Mouse (Mus musculus) neural tube, embryonic 15.5 days (tissue): ENCODE measurements around the gene Sppl3. TPM values are rescaled to one million over a fixed set of nuclear protein-coding genes. Genes with fewer than 3 reads are reported as not detected.
A peak's percentile ranks its signal among the peaks of the same experiment; 100 is the strongest.

Experiments used
- ATAC-seq: fragments of 200-750 bp; cut with Nextera tagmentation; 2 replicates; pipeline ENCODE4 v1.8.0; 2017; ENCODE audit warnings: mild to moderate bottlenecking, moderate TSS enrichment, moderate library complexity; ENCODE audit not compliant: low FRiP score
- H3K27ac ChIP-seq: fragments of 300-500 bp; sonication (generic); replicated peaks from 2 replicates; pipeline ENCODE4 v1.5.1; 2015; ENCODE audit warnings: mild to moderate bottlenecking, inconsistent platforms
- H3K27me3 ChIP-seq: fragments of 300-500 bp; sonication (generic); replicated peaks from 2 replicates; pipeline ENCODE4 v1.6.1; 2015; ENCODE audit warnings: inconsistent platforms
- H3K36me3 ChIP-seq: fragments of 300-500 bp; sonication (generic); 2 replicates; pipeline ENCODE4 v1.6.1; 2015; ENCODE audit warnings: inconsistent platforms
- H3K4me1 ChIP-seq: fragments of 300-500 bp; sonication (generic); 2 replicates; pipeline ENCODE4 v1.6.1; 2015; ENCODE audit warnings: inconsistent platforms
- H3K4me2 ChIP-seq: fragments of 300-500 bp; sonication (generic); 2 replicates; pipeline ENCODE4 v1.6.1; 2015; ENCODE audit warnings: inconsistent platforms, mild to moderate bottlenecking, moderate library complexity
- H3K4me3 ChIP-seq: fragments of 300-500 bp; sonication (generic); replicated peaks from 2 replicates; pipeline ENCODE4 v1.5.1; 2015; ENCODE audit warnings: mild to moderate bottlenecking, inconsistent platforms
- H3K9ac ChIP-seq: fragments of 300-500 bp; sonication (generic); replicated peaks from 2 replicates; pipeline ENCODE4 v1.6.1; 2015; ENCODE audit warnings: mild to moderate bottlenecking, inconsistent platforms
- H3K9me3 ChIP-seq: fragments of 300-500 bp; sonication (generic); replicated peaks from 2 replicates; pipeline ENCODE4 v1.6.1; 2016; ENCODE audit warnings: inconsistent platforms
- WGBS: fragments of 180-500 bp; shearing (Covaris S2); methylation state at CpG from one replicate; pipeline ENCODE4 v1.1.7; 2015; ENCODE audit warnings: mixed read lengths; 5-methylcytosine and 5-hydroxymethylcytosine counted together
- polyA plus RNA-seq: library from polyadenylated mRNA; unstranded; fragments of >200 nt; fragmentation: Nextera tagmentation; extraction: Ambion mirVana; gene quantifications from 2 replicates; pipeline ENCODE4 v1.2.1, GENCODE M21; 2015

Gene Sppl3
- polyA plus RNA-seq, 1 experiment from 2014 or later: 30.9 TPM

- Histone ChIP-seq H3K9me3 (no peaks in the 10 kb centered on the region), H3K36me3 (no peaks in the 10 kb centered on the region), H3K4me2 (no peak overlapping the region), H3K4me3 (no peak overlapping the region), H3K27ac (no peak overlapping the region), H3K9ac (no peak overlapping the region), H3K4me1 (no peaks in the 10 kb centered on the region), H3K27me3 (no peaks in the 10 kb centered on the region)
- ATAC-seq: no peak
- 78% methylated on average over 6 of the region's 6 CpGs for WGBS
Observed at GRCm38 (mm10) chr5:115002781-115003180, 8.2 kb upstream of the Sppl3 start.

DNA sequence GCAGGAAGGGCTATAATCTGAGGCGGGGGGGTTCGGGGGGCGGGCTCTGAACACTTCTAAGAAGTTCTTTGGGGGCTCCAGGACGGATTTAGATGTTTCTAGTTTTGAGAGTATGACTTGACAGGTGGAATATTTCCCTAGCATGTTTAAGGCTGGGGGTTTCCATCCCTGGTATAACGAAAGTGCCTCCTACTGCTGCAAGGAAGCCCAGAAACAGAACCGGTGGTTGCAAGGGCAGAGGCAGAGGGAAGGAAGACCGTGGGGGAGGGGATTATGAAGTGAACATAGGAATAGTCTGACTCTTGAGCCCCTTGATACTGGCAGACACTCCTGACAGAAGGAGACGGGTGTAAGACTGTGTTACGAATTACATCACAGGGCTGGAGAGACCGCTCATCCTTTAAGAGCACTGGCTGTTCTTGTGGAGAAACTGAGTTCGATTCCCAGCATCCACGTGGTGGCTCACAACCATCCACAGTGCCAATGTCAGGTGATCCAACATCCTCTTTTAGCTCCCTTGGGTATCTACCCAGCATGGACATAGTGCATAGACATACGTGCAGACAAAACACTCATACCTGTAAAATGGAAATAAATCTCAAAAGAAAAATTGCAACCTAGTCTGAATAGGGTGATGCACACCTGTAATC is 7.6 kb upstream of the Sppl3 start:
- Histone ChIP-seq H3K9me3 (no peaks in the 10 kb centered on the region), H3K27me3 (no peaks in the 10 kb centered on the region), H3K36me3 (no peaks in the 10 kb centered on the region), H3K4me1 (no peaks in the 10 kb centered on the region), H3K9ac (no peak overlapping the region), H3K4me2 (no peak overlapping the region), H3K4me3 (no peak overlapping the region), H3K27ac (no peak overlapping the region)
- 86% methylated on average over 13 of the region's 13 CpGs for WGBS
- ATAC-seq: no peak

DNA sequence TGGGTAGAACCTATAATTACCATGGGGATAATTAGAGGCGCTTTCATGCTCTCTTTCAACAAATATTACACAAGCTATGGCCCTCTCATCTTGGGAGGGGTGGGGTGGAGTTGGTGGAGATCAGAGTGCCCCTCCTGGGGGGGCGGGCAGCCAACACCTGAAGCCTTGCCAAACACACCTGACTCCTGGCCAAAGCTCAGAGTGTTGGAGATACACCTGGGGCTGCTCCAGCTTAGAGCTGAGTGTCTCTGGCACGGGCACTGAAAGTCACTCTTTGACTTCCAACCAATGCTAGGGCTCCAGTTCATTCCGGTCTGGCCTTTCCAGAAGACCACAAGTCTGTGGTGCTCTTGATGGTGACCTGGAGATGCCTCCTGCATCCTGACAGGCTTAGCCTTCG is 3.2 kb upstream of the Sppl3 start:
- Histone ChIP-seq H3K9ac (no peak overlapping the region), H3K9me3 (no peaks in the 10 kb centered on the region), H3K4me1 (peaks cover 19% of the 10 kb centered on the region), H3K4me3 (no peak overlapping the region), H3K27ac (no peak overlapping the region), H3K4me2 (no peak overlapping the region), H3K36me3 (no peaks in the 10 kb centered on the region), H3K27me3 (no peaks in the 10 kb centered on the region)
- ATAC-seq: no peak
- 82% methylated on average over 5 of the region's 5 CpGs for WGBS

GRCm38 (mm10) chr5:115008307-115008706 is 2.6 kb upstream of the Sppl3 start:
- no peak for ATAC-seq
- H3K36me3 ChIP-seq: no peaks in the 10 kb centered on the region
- H3K4me1 ChIP-seq: peaks cover 24% of the 10 kb centered on the region
- 94% methylated on average over 7 of the region's 7 CpGs for WGBS
- H3K4me3 ChIP-seq: no peak overlapping the region
- H3K27ac ChIP-seq: no peak overlapping the region
- no peaks in the 10 kb centered on the region for H3K27me3 ChIP-seq
- H3K4me2 ChIP-seq: no peak overlapping the region
- H3K9ac ChIP-seq: no peak overlapping the region
- no peaks in the 10 kb centered on the region for H3K9me3 ChIP-seq

- Histone ChIP-seq H3K4me1 (peaks cover 30% of the 10 kb centered on the region), H3K4me2 (no peak overlapping the region), H3K9ac (no peak overlapping the region), H3K9me3 (no peaks in the 10 kb centered on the region), H3K27ac (no peak overlapping the region), H3K27me3 (no peaks in the 10 kb centered on the region), H3K36me3 (no peaks in the 10 kb centered on the region), H3K4me3 (no peak overlapping the region)
- 91% methylated on average over 6 of the region's 6 CpGs for WGBS
- ATAC-seq: no peak
Observed at GRCm38 (mm10) chr5:115009143-115009542, 1.8 kb upstream of the Sppl3 start.

DNA sequence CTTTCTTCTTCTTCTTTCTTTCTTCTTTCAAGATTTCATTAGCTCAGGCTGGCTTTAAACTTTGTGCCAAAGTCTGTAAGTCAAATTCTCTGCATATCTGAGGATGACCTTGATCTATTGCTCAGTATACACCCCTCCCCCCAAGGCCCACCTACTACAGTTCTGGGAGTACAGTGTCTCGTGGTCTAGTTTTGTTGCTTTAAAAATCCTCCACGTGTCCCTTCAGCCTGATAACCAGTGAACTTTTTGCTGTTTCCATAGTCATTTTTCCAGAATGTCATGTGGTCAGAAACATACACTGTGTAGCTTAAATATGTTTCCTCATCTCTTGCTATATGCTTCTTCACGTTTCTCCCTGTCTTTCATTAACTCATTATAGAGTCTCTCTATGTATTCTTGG is 976 bp upstream of the Sppl3 start:
- no peak for ATAC-seq
- H3K27me3 ChIP-seq: no peaks in the 10 kb centered on the region
- H3K4me2 ChIP-seq: peak overlapping the region; percentile 75
- H3K9ac ChIP-seq: peak overlapping the region; percentile 93; the same call in 1 of the 2 replicates
- H3K4me1 ChIP-seq: peaks cover 37% of the 10 kb centered on the region
- peak overlapping the region; percentile 93; the same call in 1 of the 2 replicates for H3K4me3 ChIP-seq
- no peaks in the 10 kb centered on the region for H3K36me3 ChIP-seq
- WGBS: 64% methylated on average over 3 of the region's 3 CpGs
- peak overlapping the region; percentile 96 for H3K27ac ChIP-seq
- no peaks in the 10 kb centered on the region for H3K9me3 ChIP-seq

GRCm38 (mm10) chr5:115011217-115011518 is 231 bp downstream of the Sppl3 start:
- Histone ChIP-seq H3K9me3 (no peaks in the 10 kb centered on the region), H3K27ac (peak overlapping the region; percentile 96), H3K9ac (peak overlapping the region; percentile 93), H3K36me3 (no peaks in the 10 kb centered on the region), H3K4me1 (peaks cover 47% of the 10 kb centered on the region), H3K27me3 (no peaks in the 10 kb centered on the region), H3K4me3 (peak overlapping the region; percentile 93), H3K4me2 (peak overlapping the region; percentile 94)
- ATAC-seq: peak; percentile 40; the same call in 1 of the 2 replicates
- WGBS: 0% methylated on average over 21 of the region's 57 CpGs

DNA sequence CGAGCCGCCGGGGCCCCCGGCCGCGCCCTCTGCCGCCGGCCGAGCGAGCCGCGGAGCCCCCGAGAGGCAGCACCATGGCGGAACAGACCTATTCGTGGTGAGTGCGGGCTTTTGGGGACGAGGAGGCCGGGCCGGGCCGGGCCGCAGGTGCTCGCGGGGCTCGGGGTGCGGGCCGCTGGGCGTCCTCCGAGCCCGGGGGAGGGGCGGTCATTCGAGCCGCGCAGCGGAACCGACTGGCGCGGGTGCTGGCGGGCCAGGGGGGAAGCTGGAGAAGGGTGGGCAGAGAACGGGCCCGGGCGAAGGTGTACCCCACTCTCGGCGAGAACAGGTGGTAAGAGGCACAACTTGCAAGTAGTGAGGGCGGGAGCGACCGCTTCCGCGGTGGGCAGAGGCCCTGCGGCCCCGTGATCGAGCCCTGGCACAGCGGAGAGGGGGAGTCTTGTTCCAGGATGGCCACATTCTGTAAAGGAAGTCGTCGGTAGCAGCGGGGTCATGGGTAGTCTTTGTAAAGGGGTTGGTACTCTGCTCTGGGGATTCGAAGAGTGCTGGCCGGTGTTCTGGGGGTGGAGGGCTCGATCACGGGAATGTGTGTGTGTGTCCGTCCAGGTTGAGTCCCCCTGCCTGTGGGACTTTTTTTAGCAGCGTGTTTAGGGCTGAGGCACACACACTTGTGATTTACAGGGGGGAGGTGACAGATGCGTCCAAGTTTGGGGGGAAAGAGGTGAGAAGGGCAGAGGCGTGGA is 753 bp downstream of the Sppl3 start:
- peak overlapping the region; percentile 94 for H3K4me2 ChIP-seq
- under 1% methylated on average over 60 of the region's 63 CpGs for WGBS
- peak; percentile 19 for ATAC-seq

GRCm38 (mm10) chr5:115013436-115013835 is 2.5 kb downstream of the Sppl3 start:
- Histone ChIP-seq H3K27me3 (no peaks in the 10 kb centered on the region), H3K9ac (no peak overlapping the region), H3K36me3 (no peaks in the 10 kb centered on the region), H3K4me2 (peak overlapping the region; percentile 94), H3K9me3 (no peaks in the 10 kb centered on the region), H3K4me3 (0 out of 2 replicates have a peak overlapping the region, but pooled peaks have one; percentile 93), H3K27ac (no peak overlapping the region), H3K4me1 (peaks cover 50% of the 10 kb centered on the region)
- ATAC-seq: no peak
- WGBS: 50% methylated on average over 3 of the region's 3 CpGs

More for the DNA sequence above, 753 bp downstream of the Sppl3 start:
- Histone ChIP-seq H3K27ac (peak overlapping the region; percentile 96), H3K4me1 (peaks cover 47% of the 10 kb centered on the region), H3K9me3 (no peaks in the 10 kb centered on the region), H3K4me3 (peak overlapping the region; percentile 93), H3K27me3 (no peaks in the 10 kb centered on the region), H3K9ac (peak overlapping the region; percentile 93), H3K36me3 (no peaks in the 10 kb centered on the region)

DNA sequence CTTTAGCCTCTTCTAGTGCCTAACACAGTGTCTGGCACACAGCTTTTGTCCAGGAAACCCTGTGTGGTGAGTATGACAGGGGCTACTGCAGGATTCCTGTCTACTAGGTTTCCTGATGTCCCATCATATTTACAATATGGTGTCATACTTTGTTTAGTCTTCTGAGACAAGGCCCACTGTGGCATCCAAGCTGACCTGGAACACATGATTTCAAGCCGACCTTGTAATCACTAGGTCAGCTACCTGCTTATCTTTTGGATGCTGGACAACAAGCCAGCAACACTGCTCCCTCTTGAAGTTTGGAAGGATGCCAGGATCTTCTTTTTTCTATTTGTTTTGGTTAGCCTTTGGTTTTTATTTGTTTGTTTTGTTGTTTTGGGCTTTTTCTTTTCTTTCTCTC is 3.6 kb downstream of the Sppl3 start:
- Histone ChIP-seq H3K9me3 (no peaks in the 10 kb centered on the region), H3K4me1 (peaks cover 53% of the 10 kb centered on the region), H3K27ac (no peak overlapping the region), H3K4me2 (no peak overlapping the region), H3K27me3 (no peaks in the 10 kb centered on the region), H3K36me3 (no peaks in the 10 kb centered on the region), H3K4me3 (no peak overlapping the region), H3K9ac (no peak overlapping the region)
- WGBS: 57% methylated on average over 1 of the region's 1 CpGs
- ATAC-seq: no peak

DNA sequence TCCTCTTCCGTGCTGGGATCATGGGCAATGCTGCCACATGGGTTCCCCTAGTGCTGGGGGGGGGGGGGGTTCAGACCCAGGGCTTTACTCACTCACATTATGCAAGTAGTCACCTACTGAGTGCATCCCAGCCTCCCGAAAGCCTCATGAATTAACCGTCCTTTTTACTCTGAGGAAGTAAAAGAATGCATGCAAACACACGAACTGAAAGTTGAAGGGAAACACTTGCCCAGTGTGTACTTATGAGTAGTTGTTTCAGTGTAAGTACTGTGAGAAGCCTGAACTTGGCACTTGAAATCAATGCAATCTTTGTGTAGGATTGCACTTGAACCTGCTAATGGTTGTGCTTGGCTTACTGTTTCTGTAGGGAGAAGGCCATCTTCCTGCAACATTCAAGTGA is 4.2 kb downstream of the Sppl3 start:
- Histone ChIP-seq H3K4me1 (peaks cover 50% of the 10 kb centered on the region), H3K36me3 (no peaks in the 10 kb centered on the region), H3K4me3 (no peak overlapping the region), H3K27ac (no peak overlapping the region), H3K9ac (no peak overlapping the region), H3K27me3 (no peaks in the 10 kb centered on the region), H3K4me2 (no peak overlapping the region), H3K9me3 (no peaks in the 10 kb centered on the region)
- ATAC-seq: no peak
- 47% methylated on average over 4 of the region's 4 CpGs for WGBS

GRCm38 (mm10) chr5:115018270-115018669 is 7.3 kb downstream of the Sppl3 start:
- ATAC-seq: no peak
- Histone ChIP-seq H3K27ac (no peak overlapping the region), H3K4me3 (no peak overlapping the region), H3K9ac (no peak overlapping the region), H3K9me3 (no peaks in the 10 kb centered on the region), H3K36me3 (no peaks in the 10 kb centered on the region), H3K4me1 (peaks cover 30% of the 10 kb centered on the region), H3K27me3 (no peaks in the 10 kb centered on the region), H3K4me2 (no peak overlapping the region)
- WGBS: 75% methylated on average over 2 of the region's 2 CpGs
